Mouse (Mus musculus): Measurements from ENCODE around the gene Psmb11. TPM values are rescaled to one million over a fixed set of nuclear protein-coding genes. Genes with fewer than 3 reads are reported as not detected.

Psmb11 gene
- polyA plus RNA-seq, 1 experiment: not detected

- no peak for TF ChIP-seq POLR2A (IDR thresholded peaks at IDR 0.05; ENCODE audit: insufficient read depth, low read depth, low read length)
- no peak for TF ChIP-seq CTCF (IDR thresholded peaks at IDR 0.05; ENCODE audit: insufficient read depth, low read depth, low read length)
- Histone ChIP-seq H3K4me1 (ENCODE audit: control insufficient read depth, insufficient read depth, low read length) (peaks cover 16% of the 10 kb centered on the region), H3K4me3 (ENCODE audit: insufficient read depth, low read depth, low read length) (peak overlapping the region; percentile 51), H3K27ac (ENCODE audit: insufficient read depth, low read depth, low read length) (no peak overlapping the region)
- 2% methylated on average over 10 of the region's 10 CpGs for WGBS
These were observed 43.2 kb upstream of the Psmb11 start for GRCm38 (mm10) chr14:54578063-54578462.

- Histone ChIP-seq H3K4me1 (ENCODE audit: control insufficient read depth, insufficient read depth, low read length) (peaks cover 14% of the 10 kb centered on the region), H3K4me3 (ENCODE audit: insufficient read depth, low read depth, low read length) (no peak overlapping the region), H3K27ac (ENCODE audit: insufficient read depth, low read depth, low read length) (no peak overlapping the region)
- 93% methylated on average over 7 of the region's 7 CpGs for WGBS
- TF ChIP-seq POLR2A (IDR thresholded peaks at IDR 0.05; ENCODE audit: insufficient read depth, low read depth, low read length) (no peak), CTCF (IDR thresholded peaks at IDR 0.05; ENCODE audit: insufficient read depth, low read depth, low read length) (no peak)
These were observed 41.6 kb upstream of the Psmb11 start for GRCm38 (mm10) chr14:54579638-54580037.

- TF ChIP-seq POLR2A (IDR thresholded peaks at IDR 0.05; ENCODE audit: insufficient read depth, low read depth, low read length) (no peak), CTCF (IDR thresholded peaks at IDR 0.05; ENCODE audit: insufficient read depth, low read depth, low read length) (no peak)
- H3K4me3 ChIP-seq (ENCODE audit: insufficient read depth, low read depth, low read length): no peak overlapping the region
- no peak overlapping the region for H3K27ac ChIP-seq (ENCODE audit: insufficient read depth, low read depth, low read length)
- 94% methylated on average over 9 of the region's 9 CpGs for WGBS
- H3K4me1 ChIP-seq (ENCODE audit: control insufficient read depth, insufficient read depth, low read length): no peaks in the 10 kb centered on the region
These were observed 38.7 kb upstream of the Psmb11 start for GRCm38 (mm10) chr14:54582536-54582935.

GRCm38 (mm10) chr14:54583681-54584338, 37.4 kb upstream of the Psmb11 start:
- TF ChIP-seq POLR2A (IDR thresholded peaks at IDR 0.05; ENCODE audit: insufficient read depth, low read depth, low read length): no peak
- TF ChIP-seq CTCF (IDR thresholded peaks at IDR 0.05; ENCODE audit: insufficient read depth, low read depth, low read length): no peak
- Histone ChIP-seq H3K4me1 (ENCODE audit: control insufficient read depth, insufficient read depth, low read length) (no peaks in the 10 kb centered on the region), H3K27ac (ENCODE audit: insufficient read depth, low read depth, low read length) (no peak overlapping the region), H3K4me3 (ENCODE audit: insufficient read depth, low read depth, low read length) (no peak overlapping the region)
- 36% methylated on average over 7 of the region's 7 CpGs for WGBS

GRCm38 (mm10) chr14:54591056-54591455, 30.2 kb upstream of the Psmb11 start:
- Histone ChIP-seq H3K27ac (ENCODE audit: insufficient read depth, low read depth, low read length) (no peak overlapping the region), H3K4me3 (ENCODE audit: insufficient read depth, low read depth, low read length) (no peak overlapping the region), H3K4me1 (ENCODE audit: control insufficient read depth, insufficient read depth, low read length) (peaks cover 13% of the 10 kb centered on the region)
- 94% methylated on average over 16 of the region's 16 CpGs for WGBS
- TF ChIP-seq POLR2A (IDR thresholded peaks at IDR 0.05; ENCODE audit: insufficient read depth, low read depth, low read length) (no peak), CTCF (IDR thresholded peaks at IDR 0.05; ENCODE audit: insufficient read depth, low read depth, low read length) (no peak)

- Histone ChIP-seq H3K4me3 (ENCODE audit: insufficient read depth, low read depth, low read length) (no peak overlapping the region), H3K27ac (ENCODE audit: insufficient read depth, low read depth, low read length) (peak overlapping the region; percentile 3), H3K4me1 (ENCODE audit: control insufficient read depth, insufficient read depth, low read length) (peaks cover 13% of the 10 kb centered on the region)
- WGBS: 21% methylated on average over 10 of the region's 10 CpGs
- TF ChIP-seq POLR2A (IDR thresholded peaks at IDR 0.05; ENCODE audit: insufficient read depth, low read depth, low read length): no peak
- TF ChIP-seq CTCF (IDR thresholded peaks at IDR 0.05; ENCODE audit: insufficient read depth, low read depth, low read length): no peak
These were observed 28.8 kb upstream of the Psmb11 start for GRCm38 (mm10) chr14:54592319-54592934.

GRCm38 (mm10) chr14:54594055-54594454, 27.2 kb upstream of the Psmb11 start:
- Histone ChIP-seq H3K4me3 (ENCODE audit: insufficient read depth, low read depth, low read length) (no peak overlapping the region), H3K27ac (ENCODE audit: insufficient read depth, low read depth, low read length) (no peak overlapping the region), H3K4me1 (ENCODE audit: control insufficient read depth, insufficient read depth, low read length) (peaks cover 13% of the 10 kb centered on the region)
- TF ChIP-seq POLR2A (IDR thresholded peaks at IDR 0.05; ENCODE audit: insufficient read depth, low read depth, low read length): no peak
- no peak for TF ChIP-seq CTCF (IDR thresholded peaks at IDR 0.05; ENCODE audit: insufficient read depth, low read depth, low read length)
- 82% methylated on average over 3 of the region's 3 CpGs for WGBS

GRCm38 (mm10) chr14:54594631-54595414, 26.4 kb upstream of the Psmb11 start:
- Histone ChIP-seq H3K27ac (ENCODE audit: insufficient read depth, low read depth, low read length) (peak overlapping the region; percentile 7; the same call in 1 of the 2 replicates), H3K4me1 (ENCODE audit: control insufficient read depth, insufficient read depth, low read length) (peaks cover 13% of the 10 kb centered on the region), H3K4me3 (ENCODE audit: insufficient read depth, low read depth, low read length) (peak overlapping the region; percentile 6)
- WGBS: 48% methylated on average over 28 of the region's 28 CpGs
- TF ChIP-seq POLR2A (IDR thresholded peaks at IDR 0.05; ENCODE audit: insufficient read depth, low read depth, low read length) (no peak), CTCF (IDR thresholded peaks at IDR 0.05; ENCODE audit: insufficient read depth, low read depth, low read length) (no peak)

GRCm38 (mm10) chr14:54597084-54597483, 24.1 kb upstream of the Psmb11 start:
- Histone ChIP-seq H3K4me3 (ENCODE audit: insufficient read depth, low read depth, low read length) (no peak overlapping the region), H3K4me1 (ENCODE audit: control insufficient read depth, insufficient read depth, low read length) (peaks cover 13% of the 10 kb centered on the region), H3K27ac (ENCODE audit: insufficient read depth, low read depth, low read length) (no peak overlapping the region)
- WGBS: 83% methylated on average over 7 of the region's 7 CpGs
- TF ChIP-seq POLR2A (IDR thresholded peaks at IDR 0.05; ENCODE audit: insufficient read depth, low read depth, low read length) (no peak), CTCF (IDR thresholded peaks at IDR 0.05; ENCODE audit: insufficient read depth, low read depth, low read length) (0 out of 2 replicates have a peak, but pooled peaks have one; percentile 10)
